Mouse (Mus musculus) heart, postnatal 0 days (tissue): Measurements from ENCODE around the gene Psmb1. TPM values are rescaled to one million over a fixed set of nuclear protein-coding genes. Genes with fewer than 3 reads are reported as not detected.

Source experiments
- ATAC-seq: fragments of 200-750 bp; cut with Nextera tagmentation; 2 replicates; pipeline ENCODE4 v1.8.0; 2017; ENCODE audit warnings: low read depth, moderate number of reproducible peaks, moderate library complexity; ENCODE audit not compliant: insufficient read depth
- DNase-seq: peaks from one replicate; pipeline ENCODE4 v3.0.0-alpha.2; 2016; ENCODE audit warnings: low spot score
- H3K27ac ChIP-seq: fragments of 300-500 bp; sonication (generic); 2 replicates; pipeline ENCODE4 v1.5.1; 2014; ENCODE audit warnings: low read depth, mild to moderate bottlenecking
- H3K27me3 ChIP-seq: fragments of 300-500 bp; sonication (generic); 2 replicates; pipeline ENCODE4 v1.6.1; 2014; ENCODE audit warnings: low read length, mixed read lengths; ENCODE audit not compliant: control insufficient read depth, insufficient read depth
- H3K36me3 ChIP-seq: fragments of 300-500 bp; sonication (generic); replicated peaks from 2 replicates; pipeline ENCODE4 v1.6.1; 2014; ENCODE audit warnings: low read length, mixed read lengths; ENCODE audit not compliant: control insufficient read depth, insufficient read depth
- H3K4me1 ChIP-seq: fragments of 300-500 bp; sonication (generic); 2 replicates; pipeline ENCODE4 v1.6.1; 2014; ENCODE audit warnings: antibody characterized with exemption; ENCODE audit not compliant: control insufficient read depth, insufficient read depth
- H3K4me2 ChIP-seq: fragments of 300-500 bp; sonication (generic); 2 replicates; pipeline ENCODE4 v1.6.1; 2014; ENCODE audit warnings: low read depth, mild to moderate bottlenecking, low read length, moderate library complexity
- H3K4me3 ChIP-seq: fragments of 300-500 bp; sonication (generic); 2 replicates; pipeline ENCODE4 v1.5.1; 2014; ENCODE audit warnings: low read depth, low read length
- H3K9ac ChIP-seq: fragments of 300-500 bp; sonication (generic); replicated peaks from 2 replicates; pipeline ENCODE4 v1.6.1; 2014; ENCODE audit warnings: low read depth, low read length, mixed read lengths
- H3K9me3 ChIP-seq: fragments of 300-500 bp; sonication (generic); replicated peaks from 2 replicates; pipeline ENCODE4 v1.6.1; 2016; ENCODE audit warnings: low read length; ENCODE audit not compliant: control insufficient read depth
- CTCF ChIP-seq: IDR thresholded peaks from 2 replicates; pipeline ENCODE4 v1.5.1; 2016; ENCODE audit warnings: antibody characterized with exemption, control low read depth, low read depth
- EP300 ChIP-seq: IDR thresholded peaks from 2 replicates; pipeline ENCODE4 v1.6.1; 2016; ENCODE audit warnings: antibody characterized with exemption, low read depth
- WGBS: fragments of 180-500 bp; shearing (Covaris S2); extraction: QIAGEN DNeasy Blood & Tissue Kit; methylation state at CpG from one replicate; pipeline ENCODE4 v1.1.7; 2014; 5-methylcytosine and 5-hydroxymethylcytosine counted together
- polyA plus RNA-seq: library from polyadenylated mRNA; unstranded; fragments of >200 nt; fragmentation: Nextera tagmentation; extraction: Ambion mirVana; gene quantifications from 2 replicates; pipeline ENCODE4 v1.2.1, GENCODE M21; 2015
- total RNA-seq: library from RNA; depleted of rRNA; stranded (reverse); fragments of >200 nt; gene quantifications from 2 replicates; pipeline ENCODE4 v1.2.3, GENCODE M21; 2014; ENCODE audit warnings: low replicate concordance

Gene Psmb1
- total and polyA plus RNA-seq, 2 experiments from 2014 or later, result 91.4 to 228 TPM

DNA sequence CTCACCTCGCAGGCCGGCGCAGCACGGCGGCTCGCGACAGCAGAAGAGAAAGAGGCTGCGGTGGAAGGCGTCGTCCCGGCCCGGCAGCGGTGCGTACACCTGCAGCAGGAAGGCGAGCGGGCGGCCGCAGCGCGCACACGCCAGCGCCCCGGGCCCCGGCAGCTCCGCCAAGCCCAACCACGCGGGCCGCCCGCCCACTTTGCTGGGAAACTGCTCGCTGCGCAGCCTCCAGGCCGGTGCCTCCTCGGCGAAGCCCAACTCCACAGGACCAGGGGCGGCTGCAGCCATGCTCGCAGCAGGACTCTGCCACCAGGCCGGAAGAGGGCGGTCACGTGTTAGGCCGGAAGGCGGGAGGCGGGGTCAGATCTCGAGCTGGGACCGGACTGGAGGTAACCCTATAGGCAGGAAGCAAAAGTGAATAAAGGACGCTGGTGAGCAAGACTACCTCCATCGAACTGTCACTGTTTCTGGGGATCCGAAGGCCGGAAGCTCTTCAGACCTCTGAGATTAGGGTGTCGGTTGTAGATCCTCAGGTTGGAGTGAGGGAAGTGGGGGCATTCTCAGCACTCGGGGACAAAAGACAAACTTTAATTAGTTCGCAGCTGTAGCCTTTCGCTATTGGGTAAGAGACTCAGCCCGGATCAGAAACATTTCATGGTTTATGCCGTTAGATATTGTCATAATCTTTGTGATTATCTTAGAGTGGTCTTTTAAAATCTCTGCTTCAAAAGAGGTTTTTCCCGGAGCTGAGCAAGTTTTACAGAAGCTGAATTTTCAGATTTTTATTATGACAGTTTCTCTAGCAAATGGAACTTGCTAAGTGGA lies 27.6 kb upstream of the Psmb1 start, which contains the start of gene Pdcd2:
TSS of gene Pdcd2 (minus strand) at position 316 of the 825 bp plus-strand sequence.
- TF ChIP-seq CTCF (peak; percentile 33), EP300 (no peak)
- Histone ChIP-seq H3K9me3 (no peaks in the 10 kb centered on the region), H3K4me1 (peaks cover 8% of the 10 kb centered on the region), H3K4me3 (peak within 1 kb of the TSS; percentile 61), H3K9ac (peak within 1 kb of the TSS; percentile 56), H3K27me3 (no peaks in the 10 kb centered on the region), H3K27ac (peak within 1 kb of the TSS; percentile 84), H3K36me3 (peaks cover 28% of the 10 kb centered on the region), H3K4me2 (peak within 1 kb of the TSS; percentile 82)
- WGBS, result under 1% methylated on average over 51 of the region's 55 CpGs
- ATAC-seq (peak; percentile 99), DNase-seq (peak; percentile 85)

DNA sequence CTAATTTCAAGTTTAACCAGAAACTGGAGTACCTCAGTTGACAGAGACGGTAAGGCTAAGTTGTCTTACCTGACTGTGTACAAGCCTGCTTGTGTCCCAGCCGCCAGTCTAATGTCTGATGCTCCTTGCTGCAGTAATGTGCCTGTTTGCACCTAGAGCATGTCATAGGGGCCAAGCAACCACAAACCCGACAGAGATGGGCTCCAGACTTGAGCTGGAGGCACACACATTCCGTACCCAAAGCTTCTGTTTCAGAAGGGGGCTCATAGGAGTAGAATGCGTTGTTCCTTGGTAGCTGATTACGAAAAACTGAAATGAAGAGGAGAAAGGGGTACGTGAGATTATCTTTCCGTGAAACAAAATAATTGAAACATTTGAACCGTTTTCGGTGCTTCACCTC lies 26.8 kb upstream of the Psmb1 start:
- peak overlapping the region; percentile 56 for H3K9ac ChIP-seq
- ATAC-seq (no peak), DNase-seq (no peak)
- 17% methylated on average over 10 of the region's 10 CpGs for WGBS
- H3K27me3 ChIP-seq, result no peaks in the 10 kb centered on the region
- no peaks in the 10 kb centered on the region for H3K9me3 ChIP-seq
- H3K4me3 ChIP-seq, result peak overlapping the region; percentile 61
- peaks cover 37% of the 10 kb centered on the region for H3K36me3 ChIP-seq
- TF ChIP-seq EP300 (no peak), CTCF (no peak)
- H3K4me2 ChIP-seq, result peak overlapping the region; percentile 82
- 0 out of 2 replicates have a peak overlapping the region, but pooled peaks have one; percentile 1 for H3K27ac ChIP-seq
- peaks cover 8% of the 10 kb centered on the region for H3K4me1 ChIP-seq

DNA sequence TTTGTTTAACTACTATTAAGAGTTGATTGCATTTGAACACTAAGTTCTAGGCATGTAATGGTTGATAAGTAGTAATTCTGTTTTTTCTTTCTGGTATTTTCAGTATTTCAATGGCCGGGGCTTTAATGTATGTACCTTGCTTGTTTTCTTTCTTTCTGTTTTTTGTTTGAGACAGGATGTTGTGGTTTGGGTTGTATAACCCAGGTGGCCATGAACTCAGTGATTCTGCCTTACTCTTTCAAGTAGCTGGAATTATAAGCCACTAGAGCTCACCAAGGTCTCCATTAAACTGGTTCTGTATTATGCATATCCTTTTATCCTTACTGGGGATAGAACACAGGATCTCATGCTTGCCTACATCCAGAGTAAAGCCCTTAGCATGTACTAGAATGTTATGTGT lies 19.2 kb upstream of the Psmb1 start:
- H3K4me3 ChIP-seq, result no peak overlapping the region
- DNase-seq (no peak), ATAC-seq (no peak)
- no peaks in the 10 kb centered on the region for H3K9me3 ChIP-seq
- H3K4me1 ChIP-seq, result no peaks in the 10 kb centered on the region
- peaks cover 90% of the 10 kb centered on the region for H3K36me3 ChIP-seq
- H3K27me3 ChIP-seq, result no peaks in the 10 kb centered on the region
- no peak for TF ChIP-seq CTCF
- H3K27ac ChIP-seq, result no peak overlapping the region
- WGBS, result 97% methylated on average over 1 of the region's 1 CpGs
- H3K4me2 ChIP-seq, result no peak overlapping the region
- H3K9ac ChIP-seq, result no peak overlapping the region

- H3K4me3 ChIP-seq, result no peak overlapping the region
- no peak overlapping the region for H3K27ac ChIP-seq
- H3K27me3 ChIP-seq, result no peaks in the 10 kb centered on the region
- DNase-seq (no peak), ATAC-seq (no peak)
- no peak overlapping the region for H3K4me2 ChIP-seq
- TF ChIP-seq CTCF (peak; percentile 6; the same call in 1 of the 2 replicates), EP300 (no peak)
- H3K36me3 ChIP-seq, result peaks cover 91% of the 10 kb centered on the region
- no peaks in the 10 kb centered on the region for H3K9me3 ChIP-seq
- H3K9ac ChIP-seq, result no peak overlapping the region
- H3K4me1 ChIP-seq, result no peaks in the 10 kb centered on the region
- WGBS, result 87% methylated on average over 5 of the region's 5 CpGs
These were observed 18.6 kb upstream of the Psmb1 start for GRCm38 (mm10) chr17:15518186-15518585.

DNA sequence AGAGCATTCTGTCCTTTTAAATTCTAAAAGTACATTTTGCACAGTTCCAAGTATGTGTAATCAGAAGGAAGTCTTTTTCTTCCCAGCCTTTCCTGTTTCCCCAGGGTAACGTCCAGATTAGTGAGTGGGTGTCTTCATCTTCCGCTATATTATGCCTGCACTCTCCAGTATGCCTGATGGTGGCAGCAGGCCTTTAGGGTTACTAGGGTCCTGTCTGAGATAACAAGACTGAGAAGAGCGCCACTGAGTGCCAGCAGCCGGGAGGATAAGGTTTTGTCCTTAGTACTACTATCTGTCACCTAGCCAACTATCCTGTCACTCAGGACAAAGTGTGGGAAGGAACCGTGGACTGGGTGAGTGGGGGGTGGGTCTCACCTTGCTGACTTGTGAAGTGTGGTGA lies 18.2 kb upstream of the Psmb1 start:
- WGBS, result 34% methylated on average over 5 of the region's 5 CpGs
- no peak overlapping the region for H3K27ac ChIP-seq
- no peaks in the 10 kb centered on the region for H3K9me3 ChIP-seq
- H3K9ac ChIP-seq, result no peak overlapping the region
- H3K36me3 ChIP-seq, result peaks cover 91% of the 10 kb centered on the region
- DNase-seq (peak; percentile 16), ATAC-seq (peak; percentile 51)
- H3K4me2 ChIP-seq, result no peak overlapping the region
- no peaks in the 10 kb centered on the region for H3K27me3 ChIP-seq
- no peak for TF ChIP-seq EP300
- TF ChIP-seq CTCF, result peak; percentile 24; the same call in 1 of the 2 replicates
- H3K4me1 ChIP-seq, result no peaks in the 10 kb centered on the region
- no peak overlapping the region for H3K4me3 ChIP-seq

DNA sequence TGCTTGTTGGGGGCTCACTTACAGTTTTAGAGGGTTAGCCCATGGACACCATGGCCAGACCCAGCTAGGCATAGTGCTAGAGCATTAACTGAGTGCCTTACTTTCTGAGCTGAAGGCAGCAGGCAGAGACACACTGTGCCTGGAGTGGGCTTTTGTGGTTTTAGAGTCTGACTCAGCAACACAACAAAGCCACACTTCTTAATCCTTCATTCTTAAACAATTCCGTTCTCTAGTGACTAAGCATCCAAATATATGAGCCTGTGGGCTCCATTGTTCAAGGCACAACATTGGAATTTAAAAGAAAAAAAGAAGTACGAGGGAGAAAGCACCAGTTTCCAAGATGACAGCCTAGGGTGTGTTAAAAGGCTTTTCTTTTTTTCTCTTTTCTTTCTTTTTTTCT lies 11.1 kb upstream of the Psmb1 start:
- 93% methylated on average over 2 of the region's 2 CpGs for WGBS
- H3K9ac ChIP-seq, result no peak overlapping the region
- no peak for DNase-seq
- no peak overlapping the region for H3K4me3 ChIP-seq
- no peaks in the 10 kb centered on the region for H3K27me3 ChIP-seq
- H3K4me2 ChIP-seq, result no peak overlapping the region
- ATAC-seq, result no peak
- no peaks in the 10 kb centered on the region for H3K4me1 ChIP-seq
- TF ChIP-seq EP300, result no peak
- no peak for TF ChIP-seq CTCF
- peaks cover 89% of the 10 kb centered on the region for H3K36me3 ChIP-seq
- H3K9me3 ChIP-seq, result no peaks in the 10 kb centered on the region
- no peak overlapping the region for H3K27ac ChIP-seq
